Mouse (Mus musculus) ES-E14 (cell line): ENCODE results near the gene Fam43a.

Source experiments
- CHD2 ChIP-seq: IDR thresholded peaks from 2 replicates; pipeline ENCODE4 v1.6.1; 2014; ENCODE audit warnings: mild to moderate bottlenecking, low read depth, low read length, inconsistent platforms
- HCFC1 ChIP-seq: IDR thresholded peaks from 2 replicates; pipeline ENCODE4 v1.6.1; 2012; ENCODE audit warnings: low read length, inconsistent platforms, borderline replicate concordance; ENCODE audit not compliant: insufficient read depth
- ZC3H11A ChIP-seq: IDR thresholded peaks from 2 replicates; pipeline ENCODE4 v1.6.1; 2012; ENCODE audit warnings: low read depth, mild to moderate bottlenecking, inconsistent platforms, low read length, borderline replicate concordance
- ZNF384 ChIP-seq: IDR thresholded peaks from 2 replicates; pipeline ENCODE4 v1.6.1; 2012; ENCODE audit warnings: low read depth, low read length, inconsistent platforms

DNA sequence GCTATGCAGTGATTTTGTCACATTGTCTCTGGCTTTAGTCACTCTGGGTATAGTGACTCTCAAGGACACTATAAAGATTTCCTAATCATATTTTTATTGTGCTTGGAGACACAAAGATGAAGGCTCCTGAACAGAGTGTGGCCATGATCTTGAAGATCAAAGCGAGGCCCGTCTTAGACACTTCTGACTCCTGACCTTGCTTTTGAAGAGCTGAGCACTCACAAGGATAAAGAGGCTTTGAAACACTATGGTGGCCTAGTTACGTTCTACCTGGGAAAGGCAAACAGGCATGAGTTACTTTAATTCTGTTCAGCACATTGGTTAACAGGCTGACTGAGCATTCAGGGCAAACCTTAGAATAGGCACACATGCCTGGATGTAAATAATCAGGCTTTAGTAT, 16.8 kb downstream of the Fam43a start:
- TF ChIP-seq HCFC1 (no peak), CHD2 (no peak), ZNF384 (no peak), ZC3H11A (no peak)
